Mouse (Mus musculus): ENCODE data around the gene Tollip.

The Tollip gene

DNA sequence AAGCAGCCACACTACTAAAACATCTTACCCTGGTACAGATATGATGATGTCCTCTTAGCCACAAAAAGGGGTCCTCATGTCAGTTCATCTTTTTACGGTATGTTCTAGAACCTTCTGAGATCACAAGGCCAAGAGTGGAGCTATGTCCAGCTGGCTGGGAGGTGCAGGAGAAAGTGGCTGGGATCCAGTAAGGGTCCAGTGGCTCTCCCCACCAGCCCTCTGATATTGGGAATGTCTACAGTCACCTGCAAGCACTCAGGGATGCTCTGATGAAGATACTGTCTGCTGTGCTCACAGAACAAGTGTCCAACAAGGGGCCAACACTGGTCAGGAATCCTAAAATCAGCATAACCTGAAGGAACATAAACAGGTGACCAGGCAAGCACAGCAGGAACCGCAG lies at the start of gene Tollip:
Tollip (minus strand) TSS at position 101 of the 400 bp plus-strand sequence.
- DNase-seq (ENCODE audit: low read depth, low spot score): no peak

GRCm38 (mm10) chr7:141966281-141966680 lies 48.0 kb upstream of the Tollip start:
- no peak for DNase-seq (ENCODE audit: low read depth, low spot score)

DNA sequence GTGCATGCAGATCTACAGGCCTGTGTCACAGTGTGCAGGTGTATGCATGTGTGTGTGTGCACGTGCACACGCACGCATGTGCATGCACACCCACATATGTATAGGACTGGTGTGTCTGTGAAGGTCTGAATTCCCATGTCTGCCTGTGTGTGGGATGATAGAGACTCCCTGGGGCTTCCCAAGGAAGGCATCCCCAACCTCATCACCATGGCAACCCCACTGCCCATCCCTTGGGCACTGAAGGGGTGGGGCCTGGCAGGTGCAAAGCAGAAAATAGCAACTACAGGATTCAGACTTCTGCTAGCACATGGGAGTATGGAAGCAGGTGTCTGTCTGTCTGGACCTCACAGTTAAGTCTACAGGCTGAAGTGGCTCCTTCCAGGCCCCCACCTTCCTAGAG lies 44.2 kb upstream of the Tollip start:
- DNase-seq (ENCODE audit: low read depth, low spot score): no peak

DNA sequence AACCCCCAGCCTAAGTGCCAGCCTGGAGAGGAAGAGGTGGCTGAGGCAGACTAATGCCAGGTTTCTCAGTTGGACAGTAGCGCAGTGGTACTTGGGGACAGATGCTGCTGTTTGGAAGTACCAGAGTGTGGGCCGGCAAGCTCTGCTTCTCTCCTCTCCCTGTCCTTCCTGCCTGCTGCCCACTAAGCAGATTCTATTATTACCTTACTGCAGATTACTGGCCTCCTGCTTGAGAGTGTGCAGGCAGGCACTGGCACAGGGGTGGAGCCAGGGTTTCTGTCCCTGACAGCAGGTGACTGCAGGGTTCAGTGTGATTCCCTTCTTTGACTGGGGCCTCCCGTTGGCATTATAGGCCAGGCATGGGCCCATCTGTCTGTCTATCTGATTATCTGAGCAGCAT lies 43.2 kb upstream of the Tollip start:
- DNase-seq (ENCODE audit: low read depth, low spot score): no peak

DNA sequence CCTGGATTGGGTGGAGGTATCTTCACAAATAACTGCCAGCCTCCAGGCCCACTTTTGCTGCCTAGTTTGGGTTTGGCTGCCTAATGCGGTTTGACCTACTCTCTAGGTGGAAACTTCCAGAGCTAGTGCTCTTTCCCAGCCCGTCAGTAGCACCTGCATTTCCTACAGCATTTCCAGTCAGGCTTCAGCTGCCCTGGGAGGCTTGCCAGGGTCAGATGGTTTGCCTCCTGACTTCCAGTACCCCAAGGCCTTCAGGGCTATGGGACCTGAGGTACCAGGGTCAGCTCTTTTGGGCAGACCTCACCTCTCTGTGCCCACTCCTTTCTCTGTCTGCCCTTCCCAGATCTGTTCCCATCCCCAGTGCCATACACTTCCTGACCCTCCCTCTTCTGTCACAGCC lies 42.6 kb upstream of the Tollip start:
- no peak for DNase-seq (ENCODE audit: low read depth, low spot score)

DNA sequence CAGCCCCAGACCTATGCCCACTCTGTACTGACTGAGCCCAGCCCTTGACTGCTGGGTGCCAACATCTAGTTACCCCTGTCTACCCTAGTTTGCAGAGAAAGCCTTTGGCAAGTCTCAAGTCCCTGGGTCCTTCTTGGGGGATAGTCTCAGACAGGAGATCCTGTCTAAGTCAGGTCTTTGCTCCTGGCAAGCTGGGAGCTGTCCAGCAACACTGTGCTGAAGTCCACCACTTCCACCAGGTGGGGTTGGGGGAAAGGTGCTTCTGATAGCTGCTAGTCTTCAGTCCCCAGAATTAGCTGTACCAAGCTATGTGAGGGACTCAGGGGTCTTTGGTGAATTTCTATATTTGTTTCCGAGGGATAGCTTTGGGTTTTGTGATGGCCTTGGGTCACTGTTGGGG lies 40.8 kb upstream of the Tollip start:
- DNase-seq (ENCODE audit: low read depth, low spot score): peak; percentile 57

DNA sequence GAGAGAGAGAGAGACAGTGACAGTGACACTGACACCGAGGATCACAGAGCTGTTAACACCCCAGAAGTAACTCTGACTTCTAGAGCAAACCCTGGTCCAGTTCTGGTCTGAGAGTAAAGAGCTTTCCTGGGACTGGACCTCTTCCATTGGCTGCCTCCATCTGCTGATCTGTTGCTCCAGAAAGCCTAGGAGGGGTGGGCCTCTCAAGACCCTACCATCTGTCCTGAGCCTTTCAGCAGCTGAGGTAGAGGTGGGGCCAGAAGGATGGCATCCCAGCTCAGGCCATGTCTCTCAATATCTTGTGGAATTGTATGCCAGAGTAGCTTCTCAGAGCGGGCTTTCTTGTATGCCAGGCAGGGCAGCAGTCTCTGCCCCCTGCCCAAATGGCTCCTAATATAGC lies 39.9 kb upstream of the Tollip start:
- no peak for DNase-seq (ENCODE audit: low read depth, low spot score)

GRCm38 (mm10) chr7:141957524-141958051 lies 39.3 kb upstream of the Tollip start:
- DNase-seq (ENCODE audit: low read depth, low spot score): no peak

DNA sequence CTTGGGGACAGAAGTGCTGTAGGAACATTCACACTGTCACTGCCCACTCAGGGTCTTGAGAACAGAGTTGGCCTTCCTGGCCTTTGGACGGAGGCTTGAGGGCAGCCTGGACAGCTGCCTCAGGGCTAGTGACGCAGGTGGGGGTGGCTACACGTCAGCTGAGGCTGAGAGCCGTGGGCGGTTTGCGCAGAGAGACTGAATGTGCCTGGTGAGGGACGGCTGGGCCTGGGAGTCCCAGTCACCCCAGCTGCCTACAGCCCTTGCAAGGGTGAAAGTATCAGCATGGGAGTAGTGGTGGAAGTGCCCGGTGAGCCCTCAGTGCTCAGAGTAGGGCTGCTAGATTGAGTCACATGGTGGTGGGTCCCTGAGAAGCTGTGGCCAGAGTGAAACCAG lies 37.9 kb upstream of the Tollip start:
- DNase-seq (ENCODE audit: low read depth, low spot score): no peak

DNA sequence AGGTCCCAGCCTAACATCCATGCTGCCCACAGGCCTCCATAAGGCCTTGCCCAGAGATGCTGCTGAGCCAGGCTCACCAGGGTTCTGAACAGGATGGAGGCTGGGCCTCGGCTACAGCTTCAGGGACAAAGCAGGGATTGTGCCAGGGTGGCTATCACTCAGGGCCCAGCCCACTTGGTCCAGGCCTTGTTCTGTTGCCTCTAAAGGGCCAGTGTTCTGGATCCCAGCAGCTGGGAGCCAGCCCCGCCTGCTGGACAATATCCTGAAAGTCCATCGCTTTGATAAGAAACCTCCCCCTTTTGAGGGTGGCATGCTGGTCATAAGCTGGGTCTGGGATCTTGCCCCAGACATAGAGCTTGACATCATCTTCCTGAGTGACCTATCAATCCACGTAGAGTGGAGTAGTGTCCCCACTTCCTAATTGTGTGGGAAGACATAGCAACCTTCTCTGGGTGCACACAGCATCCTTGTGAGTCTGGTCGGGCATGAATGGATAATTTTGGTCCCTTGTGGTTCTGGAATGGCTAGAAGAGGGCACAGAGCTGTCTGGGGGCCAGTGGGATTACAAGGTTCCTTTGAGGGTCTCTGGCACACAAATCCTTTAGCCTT lies 37.4 kb upstream of the Tollip start:
- DNase-seq (ENCODE audit: low read depth, low spot score): no peak

DNA sequence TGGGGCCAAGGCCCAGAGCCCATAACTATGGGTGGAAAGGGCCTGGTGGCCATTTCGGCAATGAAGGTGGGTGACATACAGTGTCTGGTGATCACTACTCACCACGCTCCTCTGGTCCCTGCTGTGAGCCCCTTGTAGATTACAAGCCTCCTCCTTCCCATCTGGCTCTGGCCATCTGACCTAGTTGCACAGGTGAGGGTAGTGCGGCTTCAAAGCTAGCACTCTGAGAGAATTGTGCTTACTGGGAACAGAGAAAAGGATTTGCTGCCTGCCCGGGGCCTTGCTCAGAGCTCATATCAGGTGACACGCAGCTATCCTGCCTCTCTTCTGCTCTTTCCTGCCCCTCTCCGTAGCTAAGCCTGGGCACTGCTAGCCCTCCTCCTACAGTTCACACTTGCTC lies 35.3 kb upstream of the Tollip start:
- no peak for DNase-seq (ENCODE audit: low read depth, low spot score)

GRCm38 (mm10) chr7:141952920-141953319 lies 34.6 kb upstream of the Tollip start:
- no peak for DNase-seq (ENCODE audit: low read depth, low spot score)

GRCm38 (mm10) chr7:141951821-141952220 lies 33.5 kb upstream of the Tollip start:
- DNase-seq (ENCODE audit: low read depth, low spot score): no peak

- no peak for DNase-seq (ENCODE audit: low read depth, low spot score)
Measured at GRCm38 (mm10) chr7:141950104-141951013, 32.1 kb upstream of the Tollip start.

- DNase-seq (ENCODE audit: low read depth, low spot score): no peak
Measured at GRCm38 (mm10) chr7:141949799-141950103, 31.4 kb upstream of the Tollip start.

DNA sequence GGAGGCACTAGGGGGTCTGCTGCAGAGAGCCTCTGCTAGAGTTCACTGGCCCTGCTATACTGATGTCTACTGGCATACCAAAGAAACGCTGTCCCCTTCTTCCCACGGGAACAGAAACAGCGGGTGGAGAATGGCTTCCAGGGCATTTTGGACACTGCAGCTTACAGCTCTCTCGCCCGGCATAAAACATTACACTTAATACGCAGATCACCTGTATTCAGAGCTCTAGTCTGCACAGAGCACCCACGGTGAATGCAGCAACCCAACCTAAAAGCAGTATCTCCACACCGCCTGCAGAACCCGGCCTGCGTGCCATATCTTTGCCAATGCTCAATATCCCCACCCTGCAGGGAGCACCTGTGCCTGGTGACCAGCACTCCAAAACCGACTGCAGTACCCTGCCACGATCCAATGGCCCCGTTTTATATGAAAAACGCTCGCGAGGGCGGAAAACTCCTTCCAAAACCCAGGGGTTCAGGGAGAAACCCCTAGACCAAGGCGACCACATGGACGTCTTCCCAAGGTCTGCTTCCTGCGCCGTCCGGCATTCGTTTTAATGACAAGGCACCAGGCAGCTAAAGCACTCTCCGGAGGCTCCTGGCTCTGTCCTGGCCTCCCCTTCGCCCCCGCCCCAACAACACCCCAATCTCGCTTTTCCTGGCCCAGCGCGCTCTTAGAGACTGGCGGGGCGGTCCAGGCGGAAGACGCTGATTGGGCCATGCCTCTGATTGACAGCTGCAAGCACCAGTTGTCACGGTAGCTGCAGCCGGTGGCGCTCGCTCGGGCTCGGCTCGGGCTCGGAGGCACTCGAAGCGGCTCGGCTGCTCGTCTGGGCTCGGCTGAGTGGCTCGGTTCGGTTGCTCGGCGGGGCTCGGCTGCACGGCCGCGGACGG lies 30.8 kb upstream of the Tollip start, which contains the start of gene Brsk2:
Brsk2 (plus strand) TSS at position 846 of the 893 bp plus-strand sequence.
- peak; percentile 88 for DNase-seq (ENCODE audit: low read depth, low spot score)

DNA sequence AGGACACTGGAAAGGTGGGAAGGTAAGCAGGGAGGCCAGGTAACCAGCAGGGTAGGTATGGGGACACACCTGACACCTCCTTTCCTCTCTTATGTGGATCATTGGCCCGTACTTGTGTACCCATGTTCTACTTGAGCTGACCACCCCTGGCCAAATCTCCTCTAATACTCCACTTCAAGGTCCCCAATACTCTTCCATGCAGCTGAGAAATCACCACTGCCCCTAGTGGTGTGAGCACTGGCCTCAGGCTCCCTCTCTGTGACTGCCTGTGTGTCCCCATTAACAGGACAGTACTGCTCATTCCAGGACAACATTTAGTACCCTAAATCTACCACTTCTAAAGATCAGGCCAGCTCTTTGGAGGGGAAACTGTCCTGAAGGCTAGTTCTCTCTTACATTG lies 29.7 kb upstream of the Tollip start:
- DNase-seq (ENCODE audit: low read depth, low spot score): no peak

DNA sequence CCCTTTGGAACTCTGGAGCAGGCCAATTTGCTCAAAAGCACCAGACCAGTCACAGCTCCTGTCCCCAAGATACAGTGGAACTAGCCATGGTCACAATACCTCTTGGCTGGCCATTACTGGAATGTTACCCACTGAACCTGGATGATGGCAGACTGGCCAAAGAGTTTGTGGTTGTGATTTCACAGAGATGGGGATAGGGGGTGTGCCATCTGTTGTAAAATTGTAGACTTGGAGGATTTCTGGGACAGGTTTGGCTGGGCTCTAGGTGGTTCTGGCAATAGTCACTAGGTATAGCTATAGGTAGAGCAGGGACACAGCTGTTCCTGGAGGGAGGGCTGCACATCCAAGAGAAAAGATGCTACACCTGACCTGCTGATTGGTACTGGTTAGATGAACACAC lies 29.2 kb upstream of the Tollip start:
- DNase-seq (ENCODE audit: low read depth, low spot score): no peak

GRCm38 (mm10) chr7:141945927-141946326 lies 27.6 kb upstream of the Tollip start:
- no peak for DNase-seq (ENCODE audit: low read depth, low spot score)

DNA sequence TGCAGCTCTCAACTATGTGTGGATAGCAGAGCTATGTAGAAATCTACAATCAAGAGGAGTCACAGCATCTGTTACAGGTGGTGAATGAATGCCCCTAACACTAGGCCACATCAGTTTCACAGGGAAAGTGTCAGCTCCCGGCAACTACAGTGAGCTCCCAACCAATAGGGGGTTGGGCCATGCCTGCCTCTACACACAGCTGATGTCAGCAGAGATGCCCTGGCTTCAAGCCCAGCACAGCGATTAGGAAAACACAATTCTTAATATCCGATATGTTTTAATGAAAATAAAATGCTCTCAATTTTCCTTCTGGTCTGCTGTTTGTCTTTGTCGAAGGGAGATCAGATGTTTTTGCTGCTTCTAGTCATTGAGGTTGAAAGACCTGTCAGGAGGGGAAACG lies 25.1 kb upstream of the Tollip start:
- DNase-seq (ENCODE audit: low read depth, low spot score): no peak

DNA sequence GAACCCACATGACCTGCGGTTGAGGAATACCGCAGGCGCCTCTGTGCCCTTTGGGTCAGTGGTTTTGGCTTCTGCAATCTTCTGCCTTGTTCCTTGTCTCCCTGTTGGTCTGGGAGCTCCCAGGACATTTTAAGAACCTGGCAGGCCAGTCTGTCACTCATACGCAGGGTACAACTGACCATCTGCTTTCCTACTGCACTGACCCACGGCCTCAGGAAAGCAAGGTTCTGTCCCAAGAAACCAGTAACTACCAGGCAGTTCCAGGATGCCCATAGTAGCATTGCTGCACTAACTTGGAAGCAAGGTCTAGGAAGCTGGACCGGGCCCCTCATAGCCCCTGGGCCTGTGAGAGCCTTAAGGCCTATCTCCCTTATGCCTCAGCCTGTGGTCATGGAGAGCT lies 16.6 kb upstream of the Tollip start:
- no peak for DNase-seq (ENCODE audit: low read depth, low spot score)

All from forelimb bud, embryonic 11.5 days (tissue).